Mouse (Mus musculus): ENCODE results near the gene Fat2.

Fat2 gene

GRCm38 (mm10) chr11:55329868-55330772 lies 6.2 kb downstream of the Fat2 start:
- DNase-seq: no peak

- no peak for DNase-seq
Observed at GRCm38 (mm10) chr11:55327558-55328409, 8.6 kb downstream of the Fat2 start.

- no peak for DNase-seq
Observed at GRCm38 (mm10) chr11:55327111-55327510, 9.3 kb downstream of the Fat2 start.

GRCm38 (mm10) chr11:55326211-55326610 lies 10.2 kb downstream of the Fat2 start:
- no peak for DNase-seq

- no peak for DNase-seq
Observed at GRCm38 (mm10) chr11:55323854-55324253, 12.5 kb downstream of the Fat2 start.

- no peak for DNase-seq
Observed at GRCm38 (mm10) chr11:55320990-55321389, 15.4 kb downstream of the Fat2 start.

- no peak for DNase-seq
Observed at GRCm38 (mm10) chr11:55315966-55316365, 20.4 kb downstream of the Fat2 start.

- no peak for DNase-seq
Observed at GRCm38 (mm10) chr11:55314704-55315047, 21.7 kb downstream of the Fat2 start.

GRCm38 (mm10) chr11:55313768-55314703 lies 22.3 kb downstream of the Fat2 start:
- peak; percentile 51 for DNase-seq

- DNase-seq: no peak
Observed at GRCm38 (mm10) chr11:55302350-55302749, 34.0 kb downstream of the Fat2 start.

GRCm38 (mm10) chr11:55293179-55293578 lies 43.2 kb downstream of the Fat2 start:
- DNase-seq: no peak

GRCm38 (mm10) chr11:55291901-55292300 lies 44.5 kb downstream of the Fat2 start:
- DNase-seq: no peak

GRCm38 (mm10) chr11:55289851-55290391 lies 46.4 kb downstream of the Fat2 start:
- DNase-seq: no peak

GRCm38 (mm10) chr11:55274756-55275155 lies 61.6 kb downstream of the Fat2 start:
- DNase-seq: peak; percentile 10

GRCm38 (mm10) chr11:55268580-55268979 lies 67.8 kb downstream of the Fat2 start:
- DNase-seq: no peak

- DNase-seq: no peak
Observed at GRCm38 (mm10) chr11:55265647-55266046, 70.7 kb downstream of the Fat2 start.

- DNase-seq: no peak
Observed at GRCm38 (mm10) chr11:55264318-55264717, 72.0 kb downstream of the Fat2 start.

GRCm38 (mm10) chr11:55262000-55262399 lies 74.4 kb downstream of the Fat2 start:
- DNase-seq: no peak

GRCm38 (mm10) chr11:55261105-55261504 lies 75.3 kb downstream of the Fat2 start:
- no peak for DNase-seq

- no peak for DNase-seq
Observed at GRCm38 (mm10) chr11:55253391-55253790, 83.0 kb downstream of the Fat2 start.

- peak; percentile 44 for DNase-seq
Observed at GRCm38 (mm10) chr11:55250527-55250926, 85.8 kb downstream of the Fat2 start.

GRCm38 (mm10) chr11:55240556-55240955 lies 95.8 kb downstream of the Fat2 start:
- DNase-seq: peak; percentile 90
